In genomic region chr7:99255006-99255405, GRCm38 (mm10) we compare ENCODE assay signal across 13 mouse cellular contexts. TPM values are rescaled to one million over a fixed set of nuclear protein-coding genes. Genes with fewer than 3 reads are reported as not detected.
DNase-seq lines count a peak whose midpoint lies in the region.
"Had no signal": no experiment of that assay in that cellular context is flagged by ENCODE, and none has a peak within 500 bp of the region (broad histone marks: within the 10 kb centered on the region; RNA-seq: fewer than 3 reads in every experiment).

No protein-coding gene starts in this region.

- DNase-seq in layer of hippocampus, adult 11-12 months (ENCODE audit: low spot score): peak; percentile 42
- no peak for DNase-seq in layer of hippocampus, adult 9-10 months (ENCODE audit: low spot score)
- peak; percentile 88 for DNase-seq in brain, adult 2 months (ENCODE audit: low read depth, low spot score)
- peak; percentile 66 to 76 for DNase-seq in left cerebral cortex, adult 18-20 months (ENCODE audit: low spot score in 2 of 2)
- DNase-seq in right cerebral cortex, postnatal 10 days (ENCODE audit: low spot score in 2 of 2): peak; percentile 69 to 87
- no peak for DNase-seq in gastrocnemius, adult 8-10 months (ENCODE audit: low spot score in 2 of 2)
- DNase-seq in urinary bladder, postnatal 36 days (ENCODE audit: low spot score in 2 of 2): no peak
- DNase-seq: adrenal gland, adult 2 months; cerebellum, postnatal 25 days; heart, adult 11 months; kidney, adult 8-10 months; lung, postnatal 36 days had no signal

RNA-seq across cellular contexts. Expression of gene Map6, which starts 12.2 kb away (rescaled TPM):
- 100 to 1,000 TPM; 134 to 141 TPM for total RNA-seq in left cerebral cortex, adult 18-20 months (2021)
- total RNA-seq in gastrocnemius, adult 8-10 months (2022): 1 to 10 TPM; 1.5 to 2.8 (median 2.1) TPM

RNA-seq across cellular contexts. Expression of gene Mogat2, which starts 16.6 kb away (rescaled TPM):
- total RNA-seq in left cerebral cortex, adult 18-20 months (2021): not detected
- not detected for total RNA-seq in gastrocnemius, adult 8-10 months (2022)
- total RNA-seq: layer of hippocampus, adult 18-20 months had no signal

Comparison
In these comparisons a context has a peak if more than half of its experiments do, and no peak if none do; other contexts are left out.
1. DNase-seq: peak in layer of hippocampus, adult 11-12 months (single experiment), brain, adult 2 months (single experiment), left cerebral cortex, adult 18-20 months (2 of 2) and right cerebral cortex, postnatal 10 days (2 of 2); none in layer of hippocampus, adult 9-10 months (single experiment), gastrocnemius, adult 8-10 months (0 of 2) and urinary bladder, postnatal 36 days (0 of 2).
2. RNA of gene Map6, which starts 12.2 kb away (total RNA-seq): 134 to 141 TPM in left cerebral cortex, adult 18-20 months; 1.5 to 2.8 TPM in gastrocnemius, adult 8-10 months; every median in the first group is over 10 times any median in the second.